Mouse (Mus musculus) olfactory bulb, adult 2 months (tissue): Measurements from ENCODE around the gene Ascc1.

Experiments used
- CTCF ChIP-seq: fragments of 200-500 bp; IDR thresholded peaks from 2 replicates; pipeline ENCODE4 v1.5.1; 2012; ENCODE audit warnings: low read depth, mild to moderate bottlenecking, low read length, moderate library complexity; ENCODE audit not compliant: insufficient read depth
- POLR2A ChIP-seq: fragments of 200-500 bp; IDR thresholded peaks from 2 replicates; pipeline ENCODE4 v1.6.1; 2012; ENCODE audit warnings: mild to moderate bottlenecking, low read depth, low read length, moderate library complexity; ENCODE audit not compliant: insufficient read depth

DNA sequence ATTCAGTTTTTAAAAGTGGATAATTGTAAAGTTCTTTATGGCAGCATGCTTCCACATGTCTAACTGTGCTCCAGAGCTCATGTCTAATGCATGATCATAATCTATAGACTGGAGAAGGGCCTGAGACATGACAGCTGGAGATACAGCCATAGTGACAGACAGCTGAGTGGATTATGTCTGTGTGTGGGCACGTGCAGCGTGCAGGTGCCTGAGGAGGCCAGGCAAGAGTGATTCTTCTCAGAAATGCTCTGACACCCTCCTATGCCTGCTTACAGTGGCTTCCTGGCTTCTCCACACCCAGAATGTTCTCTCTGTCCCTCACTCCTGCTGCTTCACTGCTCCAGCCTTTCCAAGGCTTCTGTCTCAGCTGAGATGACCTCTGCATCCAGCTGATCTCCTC lies 91.1 kb downstream of the Ascc1 start:
- TF ChIP-seq CTCF: no peak
- TF ChIP-seq POLR2A: no peak
